Mouse (Mus musculus) testis, adult 2 months (tissue): ENCODE measurements around the gene Ptpn14.

ENCODE experiments used
- CTCF ChIP-seq: fragments of 200-500 bp; IDR thresholded peaks from 2 replicates; pipeline ENCODE4 v1.5.1; 2012; ENCODE audit warnings: low read depth, mild to moderate bottlenecking, inconsistent platforms, low read length, moderate library complexity; ENCODE audit not compliant: control insufficient read depth, insufficient read depth, insufficient replicate concordance
- POLR2A ChIP-seq: fragments of 200-500 bp; IDR thresholded peaks from 2 replicates; pipeline ENCODE4 v1.6.1; 2012; ENCODE audit warnings: low read depth, mild to moderate bottlenecking, inconsistent platforms, low read length, moderate library complexity; ENCODE audit not compliant: control insufficient read depth

- TF ChIP-seq CTCF = no peak
- no peak for TF ChIP-seq POLR2A
These were observed 21.7 kb downstream of the Ptpn14 start for GRCm38 (mm10) chr1:189749789-189750188.
